Comparison of ENCODE assay signal across 25 mouse cellular contexts in genomic region chr7:12980291-12980690, GRCm38 (mm10). TPM values are rescaled to one million over a fixed set of nuclear protein-coding genes. Genes with fewer than 3 reads are reported as not detected.
DNase-seq lines count a peak whose midpoint lies in the region; ATAC-seq and TF ChIP-seq lines count a peak whose summit lies in the region.
"Had no signal": no experiment of that assay in that cellular context is flagged by ENCODE, and none has a peak within 500 bp of the region (broad histone marks: within the 10 kb centered on the region; RNA-seq: fewer than 3 reads in every experiment).

No protein-coding gene starts in this region.

- H3K9ac ChIP-seq in kidney, postnatal 0 days (ENCODE audit: low read depth, low read length), result no peak overlapping the region
- no peak overlapping the region for H3K9ac ChIP-seq in kidney, embryonic 16.5 days (replicated peaks; ENCODE audit: low read length)
- no peak overlapping the region; the same call in 1 of the 2 replicates for H3K9ac ChIP-seq in CH12.LX (ENCODE audit: insufficient read depth, low read depth)
- H3K9ac ChIP-seq in intestine, embryonic 16.5 days (ENCODE audit: low read depth, low read length), result 0 out of 2 replicates have a peak overlapping the region, but pooled peaks have one; percentile 35
- no peak overlapping the region for H3K9ac ChIP-seq in hindbrain, embryonic 14.5 days
- H3K9ac ChIP-seq: forebrain, embryonic 13.5 days; forebrain, postnatal 0 days; hindbrain, embryonic 13.5 days had no signal

- ATAC-seq in kidney, postnatal 0 days (replicated peaks; ENCODE audit: low FRiP score, low read depth), result no peak
- ATAC-seq in kidney, embryonic 16.5 days (ENCODE audit: low FRiP score, low TSS enrichment), result no peak
- no peak for ATAC-seq in intestine, embryonic 16.5 days
- ATAC-seq in hindbrain, embryonic 14.5 days (ENCODE audit: low FRiP score), result no peak
- ATAC-seq: activated CD4-positive, CD25-positive, alpha-beta regulatory T cell, adult 4 months; CD4-positive, CD25-positive, alpha-beta regulatory T cell, adult 4 months; forebrain, embryonic 13.5 days; forebrain, postnatal 0 days had no signal

- no peak for TF ChIP-seq CTCF in kidney, postnatal 0 days (IDR thresholded peaks at IDR 0.05; ENCODE audit: low read depth)
- TF ChIP-seq CTCF in CH12.LX (conservative IDR thresholded peaks at IDR 0.05 in 1 of 2, IDR thresholded peaks at IDR 0.05 in 1 of 2; ENCODE audit: low read depth in 2 of 2, low read length in 2 of 2), result no peak

- DNase-seq in kidney, postnatal 0 days (ENCODE audit: low spot score), result peak; percentile 1
- DNase-seq in CH12.LX (ENCODE audit: extremely low read depth) (no peak), R1 (ENCODE audit: low read depth, low spot score) (peak; percentile 75)
- DNase-seq in adrenal gland, postnatal 4 days (ENCODE audit: low spot score in 2 of 2), result no peak
- DNase-seq in urinary bladder, postnatal 25 days (ENCODE audit: low spot score), result no peak
- DNase-seq in hindbrain, embryonic 14.5 days (ENCODE audit: low spot score), result no peak
- DNase-seq: adrenal gland, postnatal 14 days; B cell, adult 2 months; cerebellum, postnatal 10 days; forebrain, postnatal 0 days; gastrocnemius, postnatal 14 days; heart, postnatal 10 days; heart, postnatal 4 days had no signal

- TF ChIP-seq RAD21 in CH12.LX (IDR thresholded peaks at IDR 0.05; ENCODE audit: low read depth, low read length), result no peak

- TF ChIP-seq POLR2A in CH12.LX (IDR thresholded peaks at IDR 0.05; ENCODE audit: low read depth, low read length), result no peak

- H3K79me2 ChIP-seq in CH12.LX (replicated peaks; ENCODE audit: control insufficient read depth, extremely low read depth, insufficient read depth, poor library complexity, severe bottlenecking), result no peaks in the 10 kb centered on the region

- H3K27ac ChIP-seq in kidney, postnatal 0 days, result no peak overlapping the region
- no peak overlapping the region for H3K27ac ChIP-seq in kidney, embryonic 16.5 days (ENCODE audit: low read length)
- H3K27ac ChIP-seq in CH12.LX (ENCODE audit: insufficient read depth, low read depth), result no peak overlapping the region; the same call in 1 of the 2 replicates
- no peak overlapping the region for H3K27ac ChIP-seq in intestine, embryonic 16.5 days (ENCODE audit: low read length)
- H3K27ac ChIP-seq in hindbrain, embryonic 14.5 days, result no peak overlapping the region
- H3K27ac ChIP-seq: embryonic facial prominence, embryonic 10.5 days; forebrain, embryonic 13.5 days; hindbrain, embryonic 13.5 days had no signal

- in situ Hi-C loops in CH12.LX (cut with MboI; ENCODE audit: low pct_ligation_motif_present, low pct_unique_long_range_greater_than_20kb, low sequenced_read_pairs), result loop anchor here (10.0 kb wide), 1 partner anchor 55 kb away; the partner anchor contains the start of genes Rnf225 and Rps5

- no peaks in the 10 kb centered on the region for H3K9me3 ChIP-seq in kidney, postnatal 0 days (replicated peaks; ENCODE audit: low read length)
- no peaks in the 10 kb centered on the region for H3K9me3 ChIP-seq in kidney, embryonic 16.5 days (ENCODE audit: low read length)
- no peaks in the 10 kb centered on the region for H3K9me3 ChIP-seq in CH12.LX (replicated peaks; ENCODE audit: low read length)
- no peaks in the 10 kb centered on the region for H3K9me3 ChIP-seq in intestine, embryonic 16.5 days (ENCODE audit: control insufficient read depth, low read length)
- H3K9me3 ChIP-seq in hindbrain, embryonic 14.5 days (ENCODE audit: control insufficient read depth, low read length), result no peaks in the 10 kb centered on the region
- H3K9me3 ChIP-seq: embryonic facial prominence, embryonic 10.5 days; forebrain, embryonic 13.5 days; G1E; heart, embryonic 10.5 days; hindbrain, embryonic 13.5 days had no signal

- TF ChIP-seq EP300 in CH12.LX (IDR thresholded peaks at IDR 0.05; ENCODE audit: low read length), result no peak

- WGBS in kidney, postnatal 0 days, result 83% methylated on average over 7 of the region's 7 CpGs
- WGBS in kidney, embryonic 16.5 days, result 77% methylated on average over 7 of the region's 7 CpGs
- 83% methylated on average over 7 of the region's 7 CpGs for WGBS in intestine, embryonic 16.5 days
- WGBS in hindbrain, embryonic 14.5 days, result 94% methylated on average over 7 of the region's 7 CpGs

- no peaks in the 10 kb centered on the region for H3K27me3 ChIP-seq in kidney, postnatal 0 days (ENCODE audit: insufficient read depth, low read length)
- H3K27me3 ChIP-seq in kidney, embryonic 16.5 days (ENCODE audit: insufficient read depth, low read length), result no peaks in the 10 kb centered on the region
- H3K27me3 ChIP-seq in CH12.LX (replicated peaks), result no peaks in the 10 kb centered on the region
- H3K27me3 ChIP-seq in intestine, embryonic 16.5 days (replicated peaks; ENCODE audit: control insufficient read depth, insufficient read depth, low read length), result no peaks in the 10 kb centered on the region
- H3K27me3 ChIP-seq in hindbrain, embryonic 14.5 days (ENCODE audit: control insufficient read depth, insufficient read depth, low read length), result no peaks in the 10 kb centered on the region
- H3K27me3 ChIP-seq: forebrain, embryonic 13.5 days; hindbrain, embryonic 13.5 days had no signal

- no peak overlapping the region for H3K4me2 ChIP-seq in kidney, postnatal 0 days (ENCODE audit: low read length)
- H3K4me2 ChIP-seq in kidney, embryonic 16.5 days (replicated peaks; ENCODE audit: low read depth, low read length), result no peak overlapping the region
- H3K4me2 ChIP-seq in CH12.LX (ENCODE audit: insufficient read depth, low read depth, poor library complexity, severe bottlenecking), result no peak overlapping the region
- H3K4me2 ChIP-seq in intestine, embryonic 16.5 days (ENCODE audit: low read depth, low read length), result no peak overlapping the region
- H3K4me2 ChIP-seq in hindbrain, embryonic 14.5 days (replicated peaks), result no peak overlapping the region
- H3K4me2 ChIP-seq: forebrain, embryonic 13.5 days; hindbrain, embryonic 13.5 days had no signal

- H3K4me1 ChIP-seq in kidney, postnatal 0 days (replicated peaks; ENCODE audit: insufficient read depth, low read length), result peaks cover 5% of the 10 kb centered on the region; the same call in 1 of the 2 replicates
- H3K4me1 ChIP-seq in kidney, embryonic 16.5 days (ENCODE audit: insufficient read depth, low read length), result peaks cover 15% of the 10 kb centered on the region
- H3K4me1 ChIP-seq in CH12.LX (ENCODE audit: control insufficient read depth in 1 of 2, insufficient read depth in 2 of 2), result peaks cover 10 to 31% of the 10 kb centered on the region in 2 experiments; a peak in 3 of 4 replicates
- peaks cover 20% of the 10 kb centered on the region for H3K4me1 ChIP-seq in intestine, embryonic 16.5 days (ENCODE audit: control insufficient read depth, insufficient read depth, low read length)
- H3K4me1 ChIP-seq in hindbrain, embryonic 14.5 days (replicated peaks; ENCODE audit: control insufficient read depth, insufficient read depth, low read length), result peaks cover 14% of the 10 kb centered on the region

- dilution Hi-C loops in CH12.LX (cut with MboI; ENCODE audit: extremely low pct_ligation_motif_present, extremely low pct_unique_long_range_greater_than_20kb, low sequenced_read_pairs), result no loop called here

- H3K36me3 ChIP-seq in kidney, postnatal 0 days (ENCODE audit: insufficient read depth, low read length), result no peaks in the 10 kb centered on the region
- no peaks in the 10 kb centered on the region for H3K36me3 ChIP-seq in kidney, embryonic 16.5 days (ENCODE audit: insufficient read depth, low read length)
- H3K36me3 ChIP-seq in CH12.LX (replicated peaks in 1 of 2; ENCODE audit: control insufficient read depth in 1 of 2, insufficient read depth in 1 of 2, low read length in 1 of 2), result peaks cover 12 to 35% of the 10 kb centered on the region in 2 experiments
- H3K36me3 ChIP-seq in intestine, embryonic 16.5 days (ENCODE audit: control insufficient read depth, insufficient read depth, low read length), result no peaks in the 10 kb centered on the region
- 0 out of 2 replicates have a peak, but pooled peaks cover 6% of the 10 kb centered on the region for H3K36me3 ChIP-seq in hindbrain, embryonic 14.5 days (replicated peaks; ENCODE audit: control insufficient read depth, insufficient read depth)

- H3K4me3 ChIP-seq in kidney, postnatal 0 days (replicated peaks; ENCODE audit: low read depth, low read length), result no peak overlapping the region
- H3K4me3 ChIP-seq in kidney, embryonic 16.5 days (ENCODE audit: low read length), result no peak overlapping the region
- H3K4me3 ChIP-seq in CH12.LX (replicated peaks in 1 of 3; ENCODE audit: low read depth in 2 of 3, low read length in 2 of 3, poor library complexity in 1 of 3), result peak overlapping the region in 2 of 3 experiments; percentile 51 to 73
- H3K4me3 ChIP-seq in intestine, embryonic 16.5 days (ENCODE audit: low read length), result no peak overlapping the region
- H3K4me3 ChIP-seq in hindbrain, embryonic 14.5 days (replicated peaks; ENCODE audit: low read length), result no peak overlapping the region
- H3K4me3 ChIP-seq: embryonic facial prominence, embryonic 10.5 days; forebrain, embryonic 13.5 days; heart, embryonic 10.5 days; hindbrain, embryonic 13.5 days had no signal

RNA-seq across cellular contexts. Expression of gene Zfp446, which starts 2.6 kb away (rescaled TPM):
- polyA plus RNA-seq in kidney, postnatal 0 days (2015; fragmentation: Nextera tagmentation; extraction: Ambion mirVana), result 6.7 and 7.1 TPM in 2 replicates
- polyA plus RNA-seq in kidney, embryonic 16.5 days (2015; fragmentation: Nextera tagmentation; extraction: Ambion mirVana), result 12.4 and 14.4 TPM in 2 replicates
- total RNA-seq in CH12.LX (2012; rRNA removed), result 7.5 and 7.8 TPM in 2 replicates
- total RNA-seq in CH12.LX (2014; rRNA removed), result 11.9 and 12.8 TPM in 2 replicates
- 12.5 and 12.9 TPM in 2 replicates for polyA plus RNA-seq in CH12.LX (2012; ENCODE audit: insufficient read length, low read depth)
- polyA plus RNA-seq in intestine, embryonic 16.5 days (2015; fragmentation: Nextera tagmentation; extraction: Ambion mirVana), result 5.9 and 6.1 TPM in 2 replicates
- total RNA-seq in adrenal gland, postnatal 4 days (2021), result 10 to 100 TPM in 1 of 2 experiments, 1 to 10 TPM in 1; 9.2 to 11.3 TPM
- polyA plus RNA-seq in hindbrain, embryonic 14.5 days (2014; fragmentation: Nextera tagmentation; extraction: Ambion mirVana), result 6.6 and 8.9 TPM in 2 replicates

RNA-seq across cellular contexts. Expression of gene Zfp324, which starts 14.7 kb away (rescaled TPM):
- polyA plus RNA-seq in kidney, postnatal 0 days (2015; fragmentation: Nextera tagmentation; extraction: Ambion mirVana), result 7.7 and 8.0 TPM in 2 replicates
- polyA plus RNA-seq in kidney, embryonic 16.5 days (2015; fragmentation: Nextera tagmentation; extraction: Ambion mirVana), result 10.4 and 12.1 TPM in 2 replicates
- total RNA-seq in CH12.LX (2012; rRNA removed) (6.4 and 8.7 TPM in 2 replicates), CH12.LX (2014; rRNA removed) (6.3 and 7.3 TPM in 2 replicates)
- polyA plus RNA-seq in CH12.LX (2012; ENCODE audit: insufficient read length, low read depth), result 3.8 and 4.2 TPM in 2 replicates
- 7.8 TPM in 2 replicates for polyA plus RNA-seq in intestine, embryonic 16.5 days (2015; fragmentation: Nextera tagmentation; extraction: Ambion mirVana)
- 10 to 100 TPM; 12.7 to 13.5 TPM for total RNA-seq in adrenal gland, postnatal 4 days (2021)
- 12.2 and 13.9 TPM in 2 replicates for polyA plus RNA-seq in hindbrain, embryonic 14.5 days (2014; fragmentation: Nextera tagmentation; extraction: Ambion mirVana)

RNA-seq across cellular contexts. Expression of gene Slc27a5, which starts 17.7 kb away (rescaled TPM):
- 0.07 and 0.11 TPM in 2 replicates for polyA plus RNA-seq in kidney, postnatal 0 days (2015; fragmentation: Nextera tagmentation; extraction: Ambion mirVana)
- 0.11 and 0.40 TPM in 2 replicates for polyA plus RNA-seq in kidney, embryonic 16.5 days (2015; fragmentation: Nextera tagmentation; extraction: Ambion mirVana)
- 0.04 TPM in 1 of 2 replicates, not detected in the other for total RNA-seq in CH12.LX (2012; rRNA removed)
- total RNA-seq in CH12.LX (2014; rRNA removed), result not detected in 2 replicates
- not detected in 2 replicates for polyA plus RNA-seq in CH12.LX (2012; ENCODE audit: insufficient read length, low read depth)
- polyA plus RNA-seq in intestine, embryonic 16.5 days (2015; fragmentation: Nextera tagmentation; extraction: Ambion mirVana), result 0.84 and 0.89 TPM in 2 replicates
- total RNA-seq in adrenal gland, postnatal 4 days (2021), result 10 to 100 TPM in 1 of 2 experiments, under 1 TPM in 1; 0.70 to 16.3 TPM
- 0.14 and 0.29 TPM in 2 replicates for polyA plus RNA-seq in hindbrain, embryonic 14.5 days (2014; fragmentation: Nextera tagmentation; extraction: Ambion mirVana)
- total RNA-seq: gastrocnemius, postnatal 14 days; granulocyte monocyte progenitor cell, adult 5-6 weeks; heart, postnatal 10 days; heart, postnatal 4 days had no signal
- polyA plus RNA-seq: embryonic facial prominence, embryonic 10.5 days; embryonic facial prominence, embryonic 14.5 days; G1E; heart, embryonic 10.5 days; heart, embryonic 14.5 days had no signal

RNA-seq across cellular contexts. Expression of gene Trim28, which starts 18.6 kb away (rescaled TPM):
- polyA plus RNA-seq in kidney, postnatal 0 days (2015; fragmentation: Nextera tagmentation; extraction: Ambion mirVana), result 195 and 197 TPM in 2 replicates
- polyA plus RNA-seq in kidney, embryonic 16.5 days (2015; fragmentation: Nextera tagmentation; extraction: Ambion mirVana), result 245 TPM in 2 replicates
- total RNA-seq in CH12.LX (2012; rRNA removed) (500 and 583 TPM in 2 replicates), CH12.LX (2014; rRNA removed) (495 and 516 TPM in 2 replicates)
- 728 and 891 TPM in 2 replicates for polyA plus RNA-seq in CH12.LX (2012; ENCODE audit: insufficient read length, low read depth)
- 116 and 131 TPM in 2 replicates for polyA plus RNA-seq in intestine, embryonic 16.5 days (2015; fragmentation: Nextera tagmentation; extraction: Ambion mirVana)
- total RNA-seq in adrenal gland, postnatal 4 days (2021), result 100 to 1,000 TPM; 392 to 400 TPM
- 268 and 271 TPM in 2 replicates for polyA plus RNA-seq in hindbrain, embryonic 14.5 days (2014; fragmentation: Nextera tagmentation; extraction: Ambion mirVana)

RNA-seq across cellular contexts. Expression of gene Zbtb45, which starts 29.5 kb away (rescaled TPM):
- polyA plus RNA-seq in kidney, postnatal 0 days (2015; fragmentation: Nextera tagmentation; extraction: Ambion mirVana), result 17.4 and 17.5 TPM in 2 replicates
- polyA plus RNA-seq in kidney, embryonic 16.5 days (2015; fragmentation: Nextera tagmentation; extraction: Ambion mirVana), result 28.3 and 29.2 TPM in 2 replicates
- 9.5 and 12.1 TPM in 2 replicates for total RNA-seq in CH12.LX (2012; rRNA removed)
- 6.7 and 6.8 TPM in 2 replicates for total RNA-seq in CH12.LX (2014; rRNA removed)
- polyA plus RNA-seq in CH12.LX (2012; ENCODE audit: insufficient read length, low read depth), result 16.7 and 17.1 TPM in 2 replicates
- polyA plus RNA-seq in intestine, embryonic 16.5 days (2015; fragmentation: Nextera tagmentation; extraction: Ambion mirVana), result 22.2 and 23.2 TPM in 2 replicates
- total RNA-seq in adrenal gland, postnatal 4 days (2021), result 10 to 100 TPM; 18.4 to 18.5 TPM
- 37.9 and 40.8 TPM in 2 replicates for polyA plus RNA-seq in hindbrain, embryonic 14.5 days (2014; fragmentation: Nextera tagmentation; extraction: Ambion mirVana)

Comparison
In these comparisons a context has a peak if more than half of its experiments do, and no peak if none do; other contexts are left out.
1. DNase-seq: peak in kidney, postnatal 0 days (single experiment) and R1 (single experiment); none in CH12.LX (single experiment), adrenal gland, postnatal 4 days (0 of 2), urinary bladder, postnatal 25 days (single experiment) and hindbrain, embryonic 14.5 days (single experiment).
2. H3K4me3 ChIP-seq: peak in CH12.LX (2 of 3); none in kidney, postnatal 0 days (single experiment), kidney, embryonic 16.5 days (single experiment), intestine, embryonic 16.5 days (single experiment) and hindbrain, embryonic 14.5 days (single experiment).